Mouse (Mus musculus) regulatory T cell (primary cell): ENCODE measurements at regions not wholly inside any gene's neighbourhood (a gene's known extent, or its start where the extent isn't known, plus 50 kb on each side); places are given as distances from the start of the nearest gene placed in this dataset.
"Not testable (repeated sequence)": the region's sequence is repeated elsewhere in the genome, so short reads cannot be mapped to it uniquely, and the experiment has no call there.

ENCODE experiments used
- in situ Hi-C: fragments of 300-600 bp; cut with MboI, MseI; formaldehyde crosslinking; loops from one replicate; pipeline ENCODE4 v1.15.1; 2025; ENCODE audit warnings: high pct_unique_total_duplicates

GRCm38 (mm10) chr17:47271979-47272677, 96.6 kb upstream of the Mrps10 start:
- in situ Hi-C loops: no loop called here

- in situ Hi-C loops: no loop called here
These were observed 99.4 kb upstream of the Mrps10 start for GRCm38 (mm10) chr17:47269053-47269891.

GRCm38 (mm10) chr17:47267843-47268242, 100.8 kb upstream of the Mrps10 start:
- in situ Hi-C loops: no loop called here

GRCm38 (mm10) chr17:47267076-47267475, 101.6 kb upstream of the Mrps10 start:
- in situ Hi-C loops: no loop called here

- in situ Hi-C loops: no loop called here
These were observed 102.4 kb upstream of the Mrps10 start for GRCm38 (mm10) chr17:47266335-47266734.

GRCm38 (mm10) chr17:47262986-47263385, 105.7 kb upstream of the Mrps10 start:
- in situ Hi-C loops: no loop called here

- in situ Hi-C loops: no loop called here
These were observed 106.5 kb upstream of the Mrps10 start for GRCm38 (mm10) chr17:47262141-47262540.

- in situ Hi-C loops: no loop called here
These were observed 107.7 kb upstream of the Mrps10 start for GRCm38 (mm10) chr17:47260976-47261375.

- in situ Hi-C loops: loop anchor here (10.0 kb wide), 2 partner anchors 793 to 1813 kb away; no protein-coding TSS in a partner anchor
These were observed 110.4 kb upstream of the Mrps10 start for GRCm38 (mm10) chr17:47258296-47258695.

- in situ Hi-C loops: loop anchor here (10.0 kb wide), 2 partner anchors 790 to 1810 kb away; no protein-coding TSS in a partner anchor
These were observed 113.5 kb upstream of the Mrps10 start for GRCm38 (mm10) chr17:47255209-47255608.

GRCm38 (mm10) chr17:47254026-47254425, 114.7 kb upstream of the Mrps10 start:
- in situ Hi-C loops: loop anchor here (10.0 kb wide), 2 partner anchors 789 to 1809 kb away; no protein-coding TSS in a partner anchor

- in situ Hi-C loops: loop anchor here (10.0 kb wide), 2 partner anchors 785 to 1805 kb away; no protein-coding TSS in a partner anchor
These were observed 118.7 kb upstream of the Mrps10 start for GRCm38 (mm10) chr17:47250001-47250400.

GRCm38 (mm10) chr17:47249176-47249575, 119.5 kb upstream of the Mrps10 start:
- in situ Hi-C loops: no loop called here

- in situ Hi-C loops: no loop called here
These were observed 120.6 kb upstream of the Mrps10 start for GRCm38 (mm10) chr17:47248053-47248452.

GRCm38 (mm10) chr17:47247516-47247915, 121.2 kb upstream of the Mrps10 start:
- in situ Hi-C loops: no loop called here

GRCm38 (mm10) chr17:47246605-47247004, 122.1 kb upstream of the Mrps10 start:
- in situ Hi-C loops: no loop called here

GRCm38 (mm10) chr17:47245635-47246034, 123.1 kb upstream of the Mrps10 start:
- in situ Hi-C loops: no loop called here

- in situ Hi-C loops: no loop called here
These were observed 129.6 kb upstream of the Mrps10 start for GRCm38 (mm10) chr17:47239086-47239485.

GRCm38 (mm10) chr17:47237881-47238280, 130.8 kb upstream of the Mrps10 start:
- in situ Hi-C loops: not testable (repeated sequence)

- in situ Hi-C loops: loop anchor here (5.0 kb wide), 1 partner anchor 67 kb away; no protein-coding TSS in a partner anchor
These were observed 134.3 kb upstream of the Mrps10 start for GRCm38 (mm10) chr17:47234343-47234742.

GRCm38 (mm10) chr17:47233003-47233678, 135.5 kb upstream of the Mrps10 start:
- in situ Hi-C loops: loop anchor here (5.0 kb wide), 1 partner anchor 66 kb away; no protein-coding TSS in a partner anchor

- in situ Hi-C loops: loop anchor here (5.0 kb wide), 1 partner anchor 63 kb away; no protein-coding TSS in a partner anchor
These were observed 138.0 kb upstream of the Mrps10 start for GRCm38 (mm10) chr17:47230715-47231114.
